Mouse (Mus musculus) heart, postnatal 0 days (tissue): ENCODE results near the gene Nsl1.

ENCODE experiments used
- CTCF ChIP-seq: IDR thresholded peaks from 2 replicates; pipeline ENCODE4 v1.5.1; 2016; ENCODE audit warnings: antibody characterized with exemption, control low read depth, low read depth
- EP300 ChIP-seq: IDR thresholded peaks from 2 replicates; pipeline ENCODE4 v1.6.1; 2016; ENCODE audit warnings: antibody characterized with exemption, low read depth

- no peak for TF ChIP-seq CTCF
- no peak for TF ChIP-seq EP300
Observed at GRCm38 (mm10) chr1:191036554-191037334, 26.1 kb upstream of the Nsl1 start, which contains the start of gene Spata45.
